Mouse (Mus musculus) olfactory bulb, adult 2 months (tissue): ENCODE data around the gene Igfals.
A peak's percentile ranks its signal among the peaks of the same experiment; 100 is the strongest.

Experiments
- CTCF ChIP-seq: fragments of 200-500 bp; IDR thresholded peaks from 2 replicates; pipeline ENCODE4 v1.5.1; 2012; ENCODE audit warnings: low read depth, mild to moderate bottlenecking, low read length, moderate library complexity; ENCODE audit not compliant: insufficient read depth
- POLR2A ChIP-seq: fragments of 200-500 bp; IDR thresholded peaks from 2 replicates; pipeline ENCODE4 v1.6.1; 2012; ENCODE audit warnings: mild to moderate bottlenecking, low read depth, low read length, moderate library complexity; ENCODE audit not compliant: insufficient read depth

DNA sequence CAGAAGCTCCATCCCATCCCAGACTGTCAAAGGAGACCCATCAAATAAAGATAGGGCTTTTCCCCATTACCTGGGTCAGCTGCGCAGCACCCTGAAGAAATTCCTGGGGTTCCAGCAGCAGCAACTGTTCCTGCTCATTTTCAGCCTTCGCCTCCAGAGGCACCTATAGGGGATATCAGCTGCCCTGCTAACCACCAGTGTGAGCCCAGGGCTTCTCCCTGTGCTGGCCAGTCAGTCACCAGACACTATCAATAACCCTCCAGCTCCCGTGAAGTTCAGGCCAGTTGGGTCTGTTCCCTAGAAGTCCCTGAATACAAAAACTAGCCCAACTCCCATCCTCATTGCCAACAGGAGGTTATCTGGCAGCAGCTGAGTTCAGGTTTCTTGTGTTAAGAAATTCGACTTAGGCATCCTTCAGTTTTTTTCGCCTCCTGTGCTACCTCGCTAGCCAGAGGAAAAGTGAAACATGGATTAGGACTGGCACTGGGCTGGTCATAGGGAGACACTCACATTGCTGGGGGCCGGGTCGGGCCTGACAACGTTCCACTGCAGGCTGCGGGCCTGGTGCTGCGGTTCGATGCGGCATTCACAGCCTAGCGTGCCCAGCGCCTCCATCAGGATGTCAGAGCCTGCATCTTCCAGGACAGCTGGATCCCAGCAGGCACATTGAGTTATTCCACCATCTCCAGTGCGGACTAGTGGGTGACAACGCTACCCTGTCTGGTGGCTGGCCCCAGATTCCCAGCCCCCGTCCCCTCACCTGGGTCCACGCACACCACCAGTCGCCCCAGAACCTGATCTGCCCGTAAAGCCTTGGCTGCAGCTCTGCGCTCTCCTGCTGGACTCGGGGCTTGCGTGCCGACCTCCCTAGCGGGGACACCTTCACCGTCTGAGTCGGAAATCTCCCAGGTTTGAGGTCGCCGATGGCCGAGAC is 28.5 kb downstream of the Igfals start:
- TF ChIP-seq CTCF (0 out of 2 replicates have a peak, but pooled peaks have one; percentile 5), POLR2A (no peak; the same call in 1 of the 2 replicates)
